Mouse (Mus musculus) left cerebral cortex, adult 8-10 months (tissue): ENCODE data around the gene Glo1. TPM values are rescaled to one million over a fixed set of nuclear protein-coding genes. Genes with fewer than 3 reads are reported as not detected.
"Not testable (repeated sequence)": the region's sequence is repeated elsewhere in the genome, so short reads cannot be mapped to it uniquely, and the experiment has no call there.

ENCODE experiments used
- DNase-seq, 2 experiments: peaks; one replicate each; pipeline ENCODE4 v3.0.0; 2022; ENCODE audit warnings: low spot score in 2 of 2
- total RNA-seq, 4 experiments: library from RNA; stranded (reverse); gene quantifications; 2 replicates each; pipeline ENCODE4 v1.2.4; 2022

Gene Glo1
- total RNA-seq, result 100 to 1,000 TPM; 157 to 162 (median 161) TPM

DNA sequence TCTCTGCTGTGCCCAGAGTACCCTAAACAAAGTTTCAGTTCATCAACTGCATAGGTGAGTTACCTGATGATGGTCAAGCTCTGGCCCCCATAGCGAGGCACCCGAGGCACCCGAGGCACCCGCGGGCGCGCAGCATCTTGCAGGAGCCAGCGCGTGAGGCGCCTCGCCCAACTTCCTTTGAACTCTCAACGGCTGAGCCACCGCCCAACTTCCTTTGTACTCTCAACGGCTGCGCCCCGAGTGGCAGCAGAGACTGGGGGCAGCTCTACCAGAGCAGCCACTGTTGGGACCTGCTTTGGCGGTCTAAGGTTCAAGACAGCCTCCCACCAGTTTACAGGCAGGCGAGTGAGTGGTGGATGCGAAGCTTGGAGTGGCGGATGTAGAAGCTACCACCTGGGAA, at the start of gene Glo1:
Glo1 (minus strand) TSS at position 153 of the 400 bp plus-strand sequence.
- DNase-seq, result not testable (repeated sequence)

DNA sequence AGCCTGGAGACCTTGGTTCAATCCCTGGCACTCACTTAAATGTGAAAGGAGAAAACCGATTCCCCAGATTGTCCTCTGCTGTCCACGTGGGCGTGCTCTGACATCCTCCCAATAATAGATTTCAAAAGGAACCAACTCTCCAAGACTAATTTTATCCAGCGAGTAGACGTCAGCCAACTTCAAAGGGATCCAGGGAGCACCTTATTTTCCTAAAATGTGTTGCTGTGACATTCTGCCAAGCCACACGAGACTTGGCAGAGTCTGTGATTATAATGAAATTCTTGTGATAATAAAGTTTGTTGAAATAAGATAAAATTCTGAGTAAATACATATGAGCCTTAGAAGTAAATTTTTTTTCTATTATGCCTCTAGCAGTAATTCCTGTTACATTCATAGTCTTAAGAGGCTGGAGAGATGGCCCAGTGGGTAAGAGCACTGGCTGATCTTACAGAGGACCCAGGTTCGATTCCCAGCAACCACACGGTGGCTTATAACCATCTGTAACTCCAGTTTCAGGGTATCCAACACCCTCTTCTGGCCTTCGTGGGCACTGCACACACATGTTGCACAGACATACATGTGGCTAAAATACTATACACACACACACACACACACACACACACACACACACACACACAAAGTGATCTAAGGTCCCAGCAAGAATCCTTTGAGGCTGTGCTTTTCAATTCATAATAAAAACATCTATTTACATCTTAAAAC, 48.5 kb upstream of the Glo1 start:
- no peak for DNase-seq

DNA sequence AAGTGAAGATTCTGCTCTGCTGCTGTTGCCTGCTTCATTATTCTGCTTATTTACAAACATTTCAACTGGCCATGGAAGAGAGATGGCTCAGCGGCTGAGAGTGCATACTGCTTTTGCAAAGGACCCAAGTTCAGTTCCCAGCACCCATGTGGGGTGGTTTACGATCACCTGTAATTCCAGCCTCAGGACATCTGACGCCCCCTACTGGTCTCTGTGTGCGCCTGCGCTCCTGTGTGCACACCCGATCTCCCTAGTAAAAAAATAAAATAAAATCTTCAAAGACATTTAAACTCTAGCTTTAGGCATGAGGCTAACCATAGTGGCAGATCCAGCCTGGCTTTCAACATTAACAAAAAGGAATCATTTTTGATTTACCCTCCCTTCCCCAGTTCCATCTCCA, 46.4 kb upstream of the Glo1 start:
- DNase-seq, result no peak

DNA sequence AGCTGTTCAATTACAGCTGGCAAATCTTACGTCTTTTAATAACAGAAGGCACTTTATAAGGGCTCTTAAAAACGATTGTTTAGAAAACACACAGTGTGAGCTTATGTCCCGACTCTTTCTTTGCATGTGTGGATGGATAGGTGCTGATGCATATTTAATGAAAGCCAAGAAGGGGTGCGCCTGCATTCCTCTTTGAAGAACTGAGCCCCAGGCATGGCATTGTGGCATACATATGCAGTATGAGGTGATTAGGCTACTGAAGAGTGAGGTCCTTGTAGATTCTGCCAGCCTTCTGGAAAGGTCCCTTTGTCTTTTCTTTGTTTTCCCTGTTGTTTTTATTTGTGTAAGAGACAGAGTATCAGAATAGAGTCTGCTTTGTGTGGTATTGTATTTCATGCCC, 45.9 kb upstream of the Glo1 start:
- no peak for DNase-seq

DNA sequence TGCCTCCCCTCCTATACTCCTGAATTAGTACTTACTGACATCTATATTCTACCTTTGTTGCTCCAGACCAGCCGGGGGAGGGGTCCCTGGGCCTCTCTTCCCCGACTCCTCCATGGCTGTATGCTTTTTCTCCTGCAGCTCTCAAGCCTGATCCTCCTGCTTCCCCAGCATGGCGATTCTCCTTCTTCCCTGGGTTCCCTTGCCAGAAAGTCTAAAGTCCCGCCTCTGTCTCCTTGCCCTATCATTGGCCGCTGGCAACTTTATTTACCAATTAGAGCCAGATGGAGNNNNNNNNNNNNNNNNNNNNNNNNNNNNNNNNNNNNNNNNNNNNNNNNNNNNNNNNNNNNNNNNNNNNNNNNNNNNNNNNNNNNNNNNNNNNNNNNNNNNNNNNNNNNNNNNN, 38.2 kb upstream of the Glo1 start:
- no peak for DNase-seq

DNA sequence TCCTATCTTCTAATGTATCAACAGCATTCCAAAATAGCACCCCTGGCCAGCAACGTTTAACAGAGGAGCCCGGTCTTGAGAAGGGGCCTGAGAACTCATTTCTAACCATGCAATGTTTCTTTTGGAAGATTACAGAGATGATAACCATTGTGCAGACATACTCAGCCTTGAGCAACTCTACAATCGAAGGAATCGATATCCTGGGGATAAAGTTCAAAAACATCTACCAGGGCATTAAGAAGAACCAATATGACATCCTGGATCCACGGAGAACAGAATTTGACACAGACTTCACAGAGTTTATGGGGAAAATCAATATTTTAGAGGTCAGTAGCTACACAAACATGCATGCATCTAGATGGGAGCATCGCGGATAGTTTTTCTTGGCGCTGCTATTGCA, 36.5 kb upstream of the Glo1 start:
- no peak for DNase-seq

DNA sequence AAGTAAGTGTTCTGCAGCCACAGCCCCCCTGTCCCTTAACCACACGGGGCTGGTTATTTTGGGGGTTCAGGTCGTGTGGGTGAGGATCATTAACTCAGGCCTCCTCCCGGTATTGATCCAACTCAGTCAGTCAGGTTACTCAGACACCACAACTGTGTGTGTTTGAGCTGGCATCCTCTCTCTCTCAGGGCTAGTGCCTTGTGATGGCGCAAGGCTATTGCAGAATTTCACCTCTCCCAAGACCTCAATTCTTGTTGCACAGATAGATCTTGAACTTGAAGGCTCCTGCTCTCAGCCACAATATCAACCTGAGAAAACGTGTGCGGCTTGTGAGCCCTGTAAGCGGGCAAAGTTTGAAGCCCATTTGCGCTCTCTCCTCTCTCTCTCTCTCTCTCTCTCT, 35.5 kb upstream of the Glo1 start:
- no peak for DNase-seq

DNA sequence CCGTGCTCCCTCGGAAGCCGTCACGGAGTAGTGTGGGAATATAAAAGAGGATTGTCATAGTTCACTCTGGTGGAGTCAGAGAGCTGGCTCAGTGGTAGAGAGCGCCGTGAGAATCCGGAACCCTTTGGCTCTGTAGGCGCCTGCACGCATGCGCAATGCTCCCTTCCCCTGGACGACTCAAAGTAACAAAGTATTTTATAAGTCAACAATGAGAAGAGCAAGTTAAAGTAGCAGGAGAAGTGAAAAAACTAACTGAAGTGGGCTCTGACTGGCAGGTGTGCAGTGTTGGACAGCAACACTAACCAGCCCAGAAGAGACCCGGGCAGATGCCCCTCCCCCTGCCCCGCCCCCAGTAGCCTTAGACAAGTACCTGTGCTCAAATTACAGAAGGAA, 31.5 kb upstream of the Glo1 start:
- DNase-seq, result peak; percentile 72 to 77

DNA sequence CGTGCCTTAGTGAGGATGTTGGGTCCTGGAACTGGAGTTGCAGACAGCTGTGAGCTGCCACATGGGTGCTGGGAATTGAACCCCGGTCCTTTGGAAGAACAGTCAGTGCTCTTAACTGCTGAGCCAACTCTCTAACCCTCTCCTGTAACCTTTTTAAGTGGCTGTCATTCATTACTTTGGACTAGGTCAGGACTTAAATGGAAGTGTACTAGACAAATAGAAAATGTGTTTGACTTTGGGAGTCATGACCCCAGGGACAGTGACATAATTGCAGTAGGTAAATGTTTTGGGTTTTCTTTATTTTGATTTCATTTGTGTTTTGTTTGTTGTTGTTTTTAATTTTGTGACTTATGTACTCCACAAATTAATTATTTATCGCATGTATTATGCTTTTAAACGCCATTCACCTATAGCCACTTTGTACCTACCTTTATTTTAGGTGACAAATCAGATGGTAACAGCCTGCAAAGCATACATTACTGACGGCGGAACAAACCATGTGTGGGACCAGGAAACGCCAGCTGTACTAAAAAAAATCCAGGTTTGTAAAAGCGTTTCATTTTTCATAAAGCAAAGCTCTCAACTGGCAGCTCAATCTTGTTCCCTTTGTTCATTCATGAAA, 31.0 kb upstream of the Glo1 start:
- DNase-seq, result no peak

DNA sequence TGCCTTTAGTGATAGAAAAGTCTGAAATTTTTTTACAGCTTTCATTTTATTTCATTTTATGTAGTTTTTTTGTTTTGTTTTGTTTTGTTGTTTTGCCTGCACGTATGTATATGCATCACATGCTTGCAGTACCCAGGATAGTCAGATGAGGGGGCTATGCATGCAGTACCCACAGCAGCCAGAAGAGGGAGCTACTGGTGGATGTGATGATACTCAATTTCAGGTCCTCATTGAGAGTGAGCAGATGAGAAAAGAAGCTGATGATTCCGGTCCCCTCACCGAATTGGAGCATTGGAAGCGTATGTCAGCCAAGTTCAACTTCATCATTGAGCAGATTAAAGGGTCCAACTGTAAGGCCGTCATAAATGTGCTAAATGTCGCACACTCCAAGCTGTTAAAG, 26.3 kb upstream of the Glo1 start:
- DNase-seq, result no peak

DNA sequence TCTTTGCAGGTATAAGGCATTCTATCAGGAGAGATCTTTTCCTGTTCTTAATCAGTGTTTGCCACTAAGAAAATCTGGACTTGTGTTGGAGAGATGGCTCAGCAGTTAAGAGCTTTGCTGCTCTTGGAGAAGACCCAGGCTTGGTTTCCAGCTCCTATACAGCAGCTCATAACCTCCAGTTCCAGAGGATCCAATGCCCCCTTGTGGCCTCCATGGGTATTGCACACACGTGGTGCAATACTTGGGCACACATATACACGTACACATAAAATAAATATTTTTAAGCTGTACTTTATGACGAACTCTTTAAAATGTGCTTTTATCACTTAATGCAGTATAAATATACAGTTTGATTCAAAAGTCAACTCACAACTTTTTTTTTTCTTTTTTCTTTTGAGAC, 22.1 kb upstream of the Glo1 start:
- DNase-seq, result no peak

DNA sequence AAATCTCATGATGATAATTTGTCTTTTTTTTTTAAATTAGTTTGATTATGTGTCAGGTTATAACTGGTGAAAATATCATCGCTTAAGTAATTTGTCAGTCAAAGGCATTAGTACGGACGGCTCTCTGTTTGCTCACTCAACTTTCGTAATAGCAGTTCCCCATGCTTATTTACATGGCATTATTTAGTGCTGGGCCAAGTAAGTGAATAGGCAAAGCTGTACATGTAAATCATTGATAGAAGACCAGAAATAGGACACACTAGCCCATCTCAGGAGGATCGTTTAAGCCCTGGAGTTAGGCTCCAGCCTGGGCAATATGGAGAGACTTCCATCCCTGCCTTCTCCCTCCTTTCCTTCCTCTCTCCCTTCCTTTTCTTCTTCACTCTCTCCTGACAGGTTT, 14.2 kb upstream of the Glo1 start:
- no peak for DNase-seq

DNA sequence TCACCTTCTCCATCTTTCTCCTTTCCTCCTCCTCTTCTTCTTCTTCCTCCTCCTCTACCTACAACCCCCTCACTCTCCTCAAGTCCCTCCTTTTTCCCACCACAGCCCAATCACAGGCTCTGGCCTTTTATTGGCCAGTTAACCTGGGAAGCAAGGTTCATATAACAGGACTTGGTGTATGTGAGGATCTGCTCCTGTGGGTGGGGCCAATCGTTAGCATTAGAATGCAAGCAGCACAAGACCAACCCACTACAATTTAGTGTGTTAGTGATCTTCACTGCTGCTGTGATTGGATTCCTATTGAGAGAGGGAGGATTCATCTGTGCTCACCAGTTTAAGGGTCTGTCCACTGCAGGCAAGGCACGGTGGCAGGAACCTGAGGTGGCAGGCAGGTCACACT, 12.3 kb upstream of the Glo1 start:
- no peak for DNase-seq

DNA sequence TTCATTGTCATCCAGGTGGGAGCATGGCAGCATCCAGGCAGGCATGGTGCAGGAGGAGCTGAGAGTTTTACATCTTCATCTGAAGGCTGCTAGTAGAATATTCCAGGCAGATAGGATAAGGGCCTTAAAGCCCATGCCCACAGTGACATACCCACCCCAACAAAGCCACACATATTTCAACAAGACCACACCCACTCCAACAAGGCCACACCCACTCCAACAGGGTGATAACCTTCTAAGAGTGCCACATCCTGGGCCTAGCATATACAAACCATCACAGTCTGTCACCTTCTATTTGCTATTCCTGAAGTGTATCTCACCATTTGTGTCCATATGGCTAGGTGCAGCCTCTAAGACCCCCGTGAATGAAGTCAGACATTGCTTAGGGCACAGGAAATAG, 11.0 kb upstream of the Glo1 start:
- DNase-seq, result no peak

DNA sequence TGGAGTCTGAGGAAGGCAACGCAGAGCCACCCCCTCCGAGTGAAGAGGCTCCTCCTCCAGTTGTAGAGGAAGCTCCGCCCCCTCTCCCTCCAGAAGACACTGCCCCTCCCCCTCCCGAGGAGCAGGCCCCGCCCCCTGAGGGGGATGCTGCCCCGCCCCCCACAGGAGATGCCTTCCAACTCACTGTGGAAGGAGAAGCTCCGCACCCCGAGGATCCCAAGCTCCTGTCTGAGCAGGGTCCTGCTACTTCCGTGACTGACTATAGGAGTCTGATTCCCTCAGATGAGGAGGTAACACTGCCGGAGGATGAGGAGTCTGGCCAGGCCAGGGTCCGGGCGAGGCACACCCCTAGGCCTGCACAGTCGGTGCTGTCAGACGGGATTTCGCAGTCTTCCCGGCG, 8.7 kb upstream of the Glo1 start:
- DNase-seq, result no peak

DNA sequence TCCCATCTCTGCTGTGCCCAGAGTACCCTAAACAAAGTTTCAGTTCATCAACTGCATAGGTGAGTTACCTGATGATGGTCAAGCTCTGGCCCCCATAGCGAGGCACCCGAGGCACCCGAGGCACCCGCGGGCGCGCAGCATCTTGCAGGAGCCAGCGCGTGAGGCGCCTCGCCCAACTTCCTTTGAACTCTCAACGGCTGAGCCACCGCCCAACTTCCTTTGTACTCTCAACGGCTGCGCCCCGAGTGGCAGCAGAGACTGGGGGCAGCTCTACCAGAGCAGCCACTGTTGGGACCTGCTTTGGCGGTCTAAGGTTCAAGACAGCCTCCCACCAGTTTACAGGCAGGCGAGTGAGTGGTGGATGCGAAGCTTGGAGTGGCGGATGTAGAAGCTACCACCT, 2.5 kb downstream of the Glo1 start, which contains the start of gene Dnah8:
Dnah8 (plus strand) TSS at position 223 of the 400 bp plus-strand sequence.
- not testable (repeated sequence) for DNase-seq

DNA sequence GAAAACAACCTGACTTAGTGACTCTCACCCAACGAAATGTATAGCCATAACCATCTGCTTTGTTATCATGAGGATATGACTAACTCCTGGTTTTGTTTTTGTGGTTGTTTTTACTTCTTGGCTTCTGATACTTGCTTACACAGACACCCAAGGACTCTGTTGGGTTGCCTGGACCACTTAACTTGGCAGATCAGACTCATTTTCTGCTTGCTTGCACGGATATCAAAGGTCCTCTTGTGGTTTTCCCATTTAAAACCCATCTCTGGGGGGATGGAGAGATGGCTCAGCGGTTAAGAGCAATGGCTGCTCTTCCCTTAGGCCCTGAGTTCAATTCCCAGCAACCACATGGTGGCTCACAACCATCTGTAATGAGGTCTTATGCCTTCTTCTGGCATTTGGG, 3.5 kb downstream of the Glo1 start:
- DNase-seq, result no peak

DNA sequence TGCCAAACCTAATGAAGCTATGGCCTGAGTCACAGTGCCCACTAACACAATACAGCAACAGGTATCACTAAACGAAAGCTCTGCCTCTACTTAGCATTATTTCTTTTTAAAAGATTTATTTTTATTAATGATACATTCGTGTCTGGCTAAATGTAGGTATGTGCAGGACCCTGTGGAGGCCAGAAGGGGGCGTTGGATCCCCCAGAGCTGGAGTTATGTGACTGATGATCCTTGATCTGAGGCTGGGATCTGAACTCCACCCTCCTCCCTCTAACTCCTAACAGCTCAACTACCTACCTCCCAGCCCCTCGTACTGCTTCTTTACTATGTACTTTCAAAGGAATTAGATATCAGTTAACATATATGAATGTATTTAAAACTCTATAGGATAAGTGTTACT, 5.2 kb downstream of the Glo1 start:
- no peak for DNase-seq

DNA sequence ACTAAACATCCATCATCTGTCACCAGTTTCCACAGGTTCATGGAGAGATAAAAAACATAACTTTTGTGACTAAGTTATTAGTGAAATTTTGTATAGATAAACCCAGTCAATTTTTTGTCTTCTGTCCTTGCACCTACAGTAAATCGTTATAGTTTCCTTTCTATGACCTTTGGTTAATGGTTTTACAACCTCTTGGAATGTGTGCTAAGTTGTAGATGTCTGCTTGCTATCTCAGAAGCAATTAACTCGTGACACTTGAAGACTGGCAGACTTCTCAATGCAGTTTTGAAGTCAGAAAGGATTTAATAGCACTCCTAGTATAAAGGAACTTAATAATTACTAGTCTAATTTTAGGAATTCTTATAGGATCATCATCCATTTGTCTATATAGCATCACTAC, 6.1 kb downstream of the Glo1 start:
- no peak for DNase-seq

DNA sequence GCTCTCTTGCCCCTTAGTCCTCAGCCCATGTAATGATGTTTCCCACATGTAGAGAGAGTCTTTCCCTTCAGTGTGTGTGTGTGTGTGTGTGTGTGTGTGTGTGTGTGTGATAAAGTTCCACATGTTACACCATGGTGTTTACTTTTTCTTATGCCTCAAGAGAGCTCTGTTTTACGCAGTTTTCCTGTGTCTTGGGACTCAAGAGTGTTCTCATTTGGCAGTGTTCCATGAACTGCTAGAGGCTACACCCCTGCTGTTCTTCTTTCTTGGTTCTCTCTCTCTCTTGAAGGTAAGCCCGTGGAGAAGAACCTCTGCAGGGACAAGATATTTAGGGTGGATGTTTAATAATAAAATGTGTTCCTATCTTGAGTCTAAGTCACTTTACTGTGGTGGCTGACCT, 7.5 kb downstream of the Glo1 start:
- DNase-seq, result no peak

DNA sequence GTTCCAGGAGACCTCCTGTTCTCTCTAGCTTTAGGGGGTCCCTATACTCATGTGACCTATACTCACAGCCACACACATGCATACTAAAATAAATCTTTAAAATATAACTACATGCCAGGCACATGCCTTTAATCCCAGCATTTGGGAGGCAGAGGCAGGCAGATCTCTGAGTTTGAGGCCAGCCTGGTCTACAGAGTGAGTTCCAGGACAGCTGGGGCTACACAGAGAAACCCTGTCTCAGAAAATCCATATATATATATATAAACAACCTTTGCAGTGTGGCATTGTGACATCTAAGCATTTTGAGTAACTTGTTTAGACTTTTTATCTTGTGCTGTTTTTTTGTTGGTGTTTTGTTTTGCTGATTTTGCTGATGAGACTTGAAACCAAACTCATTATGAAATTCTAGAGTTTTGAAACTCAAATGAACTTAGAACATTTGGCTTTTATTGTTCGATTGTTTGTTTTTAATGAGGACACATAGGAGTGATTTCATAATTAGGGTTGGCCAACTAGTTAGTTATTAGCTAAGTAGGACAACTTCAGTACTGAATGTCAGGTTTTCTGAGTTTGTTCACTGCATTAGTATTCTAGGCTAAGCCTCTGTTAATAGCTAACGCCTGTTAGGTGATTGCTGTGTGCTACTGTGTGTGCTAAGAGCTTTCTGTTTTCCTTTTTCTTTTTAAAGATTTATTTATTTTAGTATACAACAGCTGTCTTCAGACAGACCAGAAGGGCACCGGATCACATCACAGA, 8.4 kb downstream of the Glo1 start:
- DNase-seq, result no peak

DNA sequence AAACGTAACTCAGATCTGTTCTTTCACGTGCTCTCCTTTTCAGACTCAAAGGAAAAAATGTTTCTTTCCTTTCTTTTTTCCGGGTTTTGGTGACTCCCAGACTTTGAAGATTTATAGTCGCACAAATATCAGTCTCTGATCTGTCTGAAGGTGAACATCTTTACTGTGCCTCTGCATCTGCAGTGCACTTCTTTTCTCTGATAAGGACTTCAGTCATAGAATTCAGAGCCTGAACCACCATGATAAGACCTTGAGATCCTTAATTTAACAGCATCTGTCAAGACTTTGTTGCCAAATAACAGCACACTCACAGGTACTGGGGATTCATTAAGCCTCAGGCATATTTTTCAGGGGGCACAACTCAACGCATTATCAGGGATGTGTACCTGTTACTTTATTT, 10.5 kb downstream of the Glo1 start:
- no peak for DNase-seq

DNA sequence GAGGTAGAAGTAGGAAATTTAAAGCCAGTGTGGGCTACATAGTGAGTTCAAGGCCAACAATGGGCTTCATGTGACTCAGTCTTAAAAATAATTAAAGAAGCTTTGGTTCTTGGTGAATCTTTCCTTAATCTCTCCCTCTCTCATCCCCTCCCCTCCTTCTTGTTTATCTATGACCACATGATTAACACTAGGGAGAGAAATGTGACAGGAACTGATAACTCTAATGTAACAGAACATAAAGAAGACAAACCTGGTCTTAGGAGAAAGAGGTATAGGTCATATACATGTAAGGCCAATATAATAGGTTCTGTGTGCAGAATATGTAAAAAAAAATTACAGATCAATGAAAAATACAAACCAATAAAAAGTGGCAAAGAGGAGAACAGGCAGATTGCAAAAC, 13.3 kb downstream of the Glo1 start:
- DNase-seq, result no peak
